Mouse (Mus musculus) forebrain, embryonic 16.5 days (tissue): Measurements from ENCODE around the gene Casd1. TPM values are rescaled to one million over a fixed set of nuclear protein-coding genes. Genes with fewer than 3 reads are reported as not detected.

Experiments used
- ATAC-seq: fragments of 200-750 bp; cut with Nextera tagmentation; 2 replicates; pipeline ENCODE4 v1.8.0; 2017; ENCODE audit warnings: mild to moderate bottlenecking, moderate library complexity
- H3K27ac ChIP-seq: fragments of 300-500 bp; sonication (generic); 2 replicates; pipeline ENCODE4 v1.5.1; 2014; ENCODE audit warnings: low read length, control low read depth
- H3K27me3 ChIP-seq: fragments of 300-500 bp; sonication (generic); replicated peaks from 2 replicates; pipeline ENCODE4 v1.6.1; 2014; ENCODE audit warnings: low read length; ENCODE audit not compliant: control insufficient read depth, insufficient read depth
- H3K36me3 ChIP-seq: fragments of 300-500 bp; sonication (generic); 2 replicates; pipeline ENCODE4 v1.6.1; 2014; ENCODE audit not compliant: control insufficient read depth, insufficient read depth
- H3K4me1 ChIP-seq: fragments of 300-500 bp; sonication (generic); replicated peaks from 2 replicates; pipeline ENCODE4 v1.6.1; 2014; ENCODE audit warnings: low read length; ENCODE audit not compliant: control insufficient read depth, insufficient read depth
- H3K4me2 ChIP-seq: fragments of 300-500 bp; sonication (generic); 2 replicates; pipeline ENCODE4 v1.6.1; 2014; ENCODE audit warnings: mild to moderate bottlenecking, low read length, control low read depth
- H3K4me3 ChIP-seq: fragments of 300-500 bp; sonication (generic); replicated peaks from 2 replicates; pipeline ENCODE4 v1.5.1; 2014; ENCODE audit warnings: mild to moderate bottlenecking, low read length, control low read depth
- H3K9ac ChIP-seq: fragments of 300-500 bp; sonication (generic); replicated peaks from 2 replicates; pipeline ENCODE4 v1.6.1; 2014; ENCODE audit warnings: low read depth, low read length, control low read depth
- H3K9me3 ChIP-seq: fragments of 300-500 bp; sonication (generic); 2 replicates; pipeline ENCODE4 v1.6.1; 2016; ENCODE audit warnings: low read length; ENCODE audit not compliant: control insufficient read depth
- WGBS: fragments of 180-500 bp; shearing (Covaris S2); extraction: QIAGEN DNeasy Blood & Tissue Kit; methylation state at CpG from one replicate; pipeline ENCODE4 v1.1.7; 2014; 5-methylcytosine and 5-hydroxymethylcytosine counted together
- polyA plus RNA-seq: library from polyadenylated mRNA; unstranded; fragments of >200 nt; fragmentation: Nextera tagmentation; extraction: Ambion mirVana; gene quantifications from 2 replicates; pipeline ENCODE4 v1.2.1, GENCODE M21; 2015

Gene Casd1
- polyA plus RNA-seq, 1 experiment from 2014 or later = 36.8 TPM

DNA sequence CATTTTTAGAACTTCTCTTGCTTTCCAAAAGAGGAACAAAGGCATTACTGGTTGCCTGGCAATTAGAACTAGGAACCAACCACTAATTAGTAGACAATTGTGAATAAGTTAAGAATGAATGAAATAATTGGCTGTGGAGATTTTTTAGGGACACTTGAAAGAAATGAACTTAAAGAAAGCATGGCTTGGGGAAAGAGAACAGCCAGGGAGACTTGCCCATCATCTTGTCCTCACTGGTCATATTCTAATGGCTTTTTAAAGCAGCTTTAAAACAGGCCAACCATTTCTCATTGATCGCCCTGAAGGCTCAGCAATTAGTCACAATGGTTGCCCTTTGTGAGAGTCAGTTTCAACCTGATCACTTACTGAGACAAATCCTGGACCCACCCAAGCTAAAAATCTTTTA lies 76.7 kb downstream of the Casd1 start:
- no peak overlapping the region for H3K4me2 ChIP-seq
- H3K4me1 ChIP-seq = peaks cover 13% of the 10 kb centered on the region
- no peaks in the 10 kb centered on the region for H3K9me3 ChIP-seq
- H3K9ac ChIP-seq = no peak overlapping the region
- H3K27me3 ChIP-seq = no peaks in the 10 kb centered on the region
- H3K27ac ChIP-seq = no peak overlapping the region
- ATAC-seq = peak; percentile 35; the same call in 1 of the 2 replicates
- 5% methylated on average over 1 of the region's 1 CpGs for WGBS
- H3K4me3 ChIP-seq = no peak overlapping the region
- no peaks in the 10 kb centered on the region for H3K36me3 ChIP-seq

DNA sequence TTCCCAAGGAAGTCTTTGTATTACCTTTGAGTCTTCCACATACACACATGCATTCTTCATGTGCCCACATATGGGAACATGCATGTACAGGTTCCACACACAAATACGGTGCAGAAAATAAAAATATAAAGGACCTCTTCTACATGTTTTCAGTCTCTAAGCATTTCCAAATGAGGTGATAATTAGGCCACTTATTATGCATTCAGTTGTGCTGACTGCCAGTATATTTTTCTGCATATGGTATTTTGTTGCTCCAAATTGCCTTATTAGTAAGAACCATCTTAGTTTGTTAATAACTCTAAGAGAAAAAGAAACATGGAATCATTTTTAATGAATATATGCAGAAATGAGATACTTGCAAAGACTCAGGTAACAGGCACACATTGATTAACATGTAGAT lies 79.3 kb downstream of the Casd1 start:
- WGBS = 26% methylated on average over 1 of the region's 1 CpGs
- Histone ChIP-seq H3K4me3 (no peak overlapping the region), H3K27me3 (no peaks in the 10 kb centered on the region), H3K9ac (no peak overlapping the region), H3K4me1 (peaks cover 13% of the 10 kb centered on the region), H3K36me3 (no peaks in the 10 kb centered on the region), H3K9me3 (no peaks in the 10 kb centered on the region), H3K4me2 (no peak overlapping the region), H3K27ac (peak overlapping the region; percentile 24)
- ATAC-seq = peak; percentile 52

DNA sequence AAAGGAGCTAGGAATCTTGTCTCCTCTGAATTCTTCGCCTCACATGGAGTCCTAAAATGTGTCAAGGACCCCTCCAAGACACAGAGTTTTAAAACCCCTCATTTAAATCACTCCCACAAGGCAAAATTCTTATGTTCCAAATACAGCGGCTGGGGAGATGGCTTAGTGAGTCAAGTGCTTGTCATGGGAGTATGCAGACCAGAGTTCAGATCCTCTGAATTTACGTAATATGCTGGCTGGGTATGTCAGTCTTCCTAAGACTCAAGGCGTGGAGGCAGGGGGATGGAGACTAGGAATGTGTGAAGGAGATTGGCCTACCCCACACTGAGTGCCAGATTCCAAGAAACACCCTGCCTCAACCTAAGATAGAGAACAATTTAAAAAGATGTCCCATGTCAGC lies 79.9 kb downstream of the Casd1 start:
- Histone ChIP-seq H3K4me2 (no peak overlapping the region), H3K4me3 (no peak overlapping the region), H3K36me3 (no peaks in the 10 kb centered on the region), H3K27me3 (no peaks in the 10 kb centered on the region), H3K27ac (peak overlapping the region; percentile 55), H3K9me3 (no peaks in the 10 kb centered on the region), H3K4me1 (peaks cover 13% of the 10 kb centered on the region), H3K9ac (no peak overlapping the region)
- ATAC-seq = no peak
- 73% methylated on average over 4 of the region's 4 CpGs for WGBS

- Histone ChIP-seq H3K9ac (no peak overlapping the region), H3K4me3 (no peak overlapping the region), H3K27ac (no peak overlapping the region), H3K4me1 (peaks cover 7% of the 10 kb centered on the region), H3K36me3 (no peaks in the 10 kb centered on the region), H3K9me3 (no peaks in the 10 kb centered on the region), H3K27me3 (no peaks in the 10 kb centered on the region), H3K4me2 (no peak overlapping the region)
- WGBS = 75% methylated on average over 10 of the region's 10 CpGs
- ATAC-seq = no peak
These were observed 84.2 kb downstream of the Casd1 start for GRCm38 (mm10) chr6:4684706-4685340.

GRCm38 (mm10) chr6:4690438-4690837 lies 89.8 kb downstream of the Casd1 start:
- Histone ChIP-seq H3K4me3 (no peak overlapping the region), H3K36me3 (peaks cover 5% of the 10 kb centered on the region; the same call in 1 of the 2 replicates), H3K9ac (no peak overlapping the region), H3K27me3 (no peaks in the 10 kb centered on the region), H3K4me1 (no peaks in the 10 kb centered on the region), H3K27ac (no peak overlapping the region), H3K4me2 (no peak overlapping the region), H3K9me3 (no peaks in the 10 kb centered on the region)
- WGBS = 87% methylated on average over 4 of the region's 4 CpGs
- peak; percentile 56 for ATAC-seq

Other genes with a start within 250 kb of the Casd1 start
- 42.8 and 119 TPM in 2 replicates for gene Col1a2, start 96.0 kb upstream of the Casd1 start, polyA plus RNA-seq
- gene Sgce, start 146.4 kb downstream of the Casd1 start, polyA plus RNA-seq = 53.7 and 57.1 TPM in 2 replicates
- 2.9 and 5.0 TPM in 2 replicates for gene Peg10, start 146.5 kb downstream of the Casd1 start, polyA plus RNA-seq